Mouse (Mus musculus): ENCODE measurements around the gene Hip1.
A peak's percentile ranks its signal among the peaks of the same experiment; 100 is the strongest.
"Not testable (repeated sequence)": the region's sequence is repeated elsewhere in the genome, so short reads cannot be mapped to it uniquely, and the experiment has no call there.

Hip1 gene

DNA sequence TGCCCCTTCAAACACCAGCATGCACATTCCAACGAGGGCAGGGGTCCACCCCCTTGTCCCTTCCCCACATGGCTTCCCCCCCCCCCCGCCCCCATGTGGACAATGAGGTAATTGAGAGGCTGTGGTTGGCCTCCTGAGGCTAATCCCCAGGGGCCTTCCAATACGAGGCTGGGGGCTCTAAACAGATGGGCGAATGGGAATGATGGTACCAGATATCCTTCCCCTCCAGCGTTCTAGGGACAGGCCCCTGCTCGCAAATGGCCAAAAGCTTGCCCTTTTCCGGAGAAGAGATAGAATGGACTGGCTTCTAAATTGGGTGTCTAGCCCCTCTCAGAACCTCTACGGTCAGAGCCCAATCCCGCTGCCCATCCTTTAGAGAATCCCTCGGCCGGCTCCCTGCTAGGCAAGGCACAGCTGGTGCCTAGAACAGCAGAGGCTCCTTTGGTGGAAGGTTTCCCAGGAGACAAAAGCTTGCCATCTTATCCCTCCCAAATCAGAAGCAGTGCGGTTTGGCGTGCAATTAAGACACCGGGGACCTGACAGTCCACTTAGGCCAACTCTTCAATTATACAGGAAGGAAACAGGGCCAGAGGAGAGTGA, 55.1 kb downstream of the Hip1 start:
- no peak for DNase-seq

DNA sequence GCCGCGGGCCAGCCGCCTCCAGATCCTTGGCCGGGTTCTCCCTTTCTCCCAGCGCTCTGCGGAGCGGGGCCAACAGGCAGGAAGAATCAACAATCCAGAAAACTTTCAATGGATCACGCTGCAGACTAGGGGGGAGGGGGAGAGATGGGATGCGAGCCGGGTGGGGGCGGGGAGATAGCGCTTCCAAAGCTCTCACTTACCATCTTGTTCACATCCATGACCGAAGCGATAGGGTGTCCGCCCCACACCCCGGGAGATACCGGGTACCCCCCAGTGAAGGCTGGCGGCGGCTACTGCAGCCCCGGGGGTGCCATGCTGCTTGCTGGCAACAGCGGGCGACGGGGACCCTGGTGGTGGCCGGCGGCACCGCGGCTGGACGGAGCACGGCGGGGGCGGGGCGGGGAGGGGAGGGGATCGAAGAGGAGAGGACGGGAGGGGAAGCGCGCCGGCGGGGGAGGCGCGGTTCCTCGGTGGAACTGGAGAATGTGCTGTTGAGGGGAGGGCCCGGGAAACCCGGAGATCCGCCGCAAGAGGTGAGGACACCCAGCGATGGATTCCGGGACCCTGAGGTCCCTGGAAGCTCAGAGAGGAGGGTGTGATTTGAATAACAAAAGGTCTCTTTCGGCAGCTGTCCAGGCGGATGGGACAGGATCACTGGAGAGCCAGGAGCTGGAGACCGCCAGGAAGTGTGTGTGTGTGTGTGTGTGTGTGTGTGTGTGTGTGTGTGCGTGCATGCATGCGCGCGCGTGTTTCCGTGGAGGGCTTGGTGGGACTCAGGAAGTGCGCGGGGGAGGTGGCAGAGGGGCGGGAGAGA, 55.8 kb downstream of the Hip1 start:
- DNase-seq = peak; percentile 40 to 42

DNA sequence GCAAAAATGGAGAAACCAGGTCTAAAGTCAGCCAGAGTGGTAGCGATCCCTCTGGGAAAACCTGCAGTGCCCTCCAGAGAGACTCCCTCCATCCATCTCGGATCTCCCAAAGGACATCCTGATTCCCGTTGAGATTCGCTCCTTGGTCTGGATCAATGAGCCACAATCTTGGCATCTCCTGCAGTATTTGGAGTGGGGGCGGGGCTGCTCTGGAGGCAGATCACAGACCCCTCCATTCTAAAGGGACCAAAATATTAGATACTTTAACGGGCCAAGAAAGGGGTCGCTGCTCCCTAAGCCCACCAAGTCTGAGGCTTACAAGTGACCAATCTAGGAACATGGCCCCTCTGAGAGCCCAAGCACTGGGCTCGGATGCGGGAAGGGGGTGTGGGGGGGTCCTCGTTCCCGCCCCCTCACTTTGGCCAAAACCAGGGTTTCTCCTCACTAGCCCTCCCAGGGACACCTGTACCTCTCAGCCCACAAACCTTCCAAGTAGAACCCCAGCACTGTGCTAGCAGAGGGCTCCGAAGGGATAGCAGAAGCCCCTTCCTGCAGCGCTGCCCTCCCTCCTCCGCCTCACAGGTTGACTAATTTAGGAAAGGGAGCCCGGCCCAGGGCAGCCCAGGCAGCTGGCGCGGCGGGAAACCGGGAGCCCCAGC, 56.6 kb downstream of the Hip1 start:
- DNase-seq = no peak

DNA sequence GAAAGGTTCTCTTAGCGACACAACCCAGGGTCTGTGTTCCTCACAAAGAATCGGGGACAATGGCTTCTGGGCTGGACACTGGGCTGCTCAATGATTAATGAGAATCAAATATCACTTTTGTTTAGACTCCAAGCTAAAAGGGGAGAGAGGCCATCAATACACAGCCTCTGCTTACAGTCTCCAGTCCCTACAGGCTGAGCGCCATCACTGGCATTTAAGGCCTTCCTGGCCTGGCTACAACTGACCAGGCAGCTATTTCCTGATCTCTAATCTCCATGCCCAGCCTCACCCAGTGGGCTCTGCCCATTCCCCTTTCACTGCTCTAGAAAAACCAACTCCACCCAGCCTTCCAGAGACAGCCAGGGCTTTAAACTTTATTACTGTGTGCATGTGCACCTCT, 59.6 kb downstream of the Hip1 start:
- no peak for DNase-seq

DNA sequence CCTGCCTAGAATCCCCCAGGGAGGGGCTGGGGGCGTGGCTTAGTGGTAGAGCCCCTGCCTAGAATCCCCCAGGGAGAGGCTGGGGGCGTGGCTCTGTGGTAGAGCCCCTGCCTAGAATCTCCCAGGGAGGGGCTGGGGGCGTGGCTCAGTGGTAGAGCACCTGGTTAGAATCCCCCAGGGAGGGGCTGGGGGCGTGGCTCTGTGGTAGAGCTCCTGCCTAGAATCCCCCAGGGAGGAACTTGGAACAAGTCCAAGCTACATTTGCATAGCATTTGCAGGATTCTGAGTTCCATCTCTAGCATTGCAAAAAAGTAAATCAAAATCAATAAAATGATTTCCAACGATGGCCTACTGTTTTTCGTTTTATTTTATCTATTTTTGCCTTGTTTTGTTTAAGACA, 61.1 kb downstream of the Hip1 start:
- not testable (repeated sequence) for DNase-seq

DNA sequence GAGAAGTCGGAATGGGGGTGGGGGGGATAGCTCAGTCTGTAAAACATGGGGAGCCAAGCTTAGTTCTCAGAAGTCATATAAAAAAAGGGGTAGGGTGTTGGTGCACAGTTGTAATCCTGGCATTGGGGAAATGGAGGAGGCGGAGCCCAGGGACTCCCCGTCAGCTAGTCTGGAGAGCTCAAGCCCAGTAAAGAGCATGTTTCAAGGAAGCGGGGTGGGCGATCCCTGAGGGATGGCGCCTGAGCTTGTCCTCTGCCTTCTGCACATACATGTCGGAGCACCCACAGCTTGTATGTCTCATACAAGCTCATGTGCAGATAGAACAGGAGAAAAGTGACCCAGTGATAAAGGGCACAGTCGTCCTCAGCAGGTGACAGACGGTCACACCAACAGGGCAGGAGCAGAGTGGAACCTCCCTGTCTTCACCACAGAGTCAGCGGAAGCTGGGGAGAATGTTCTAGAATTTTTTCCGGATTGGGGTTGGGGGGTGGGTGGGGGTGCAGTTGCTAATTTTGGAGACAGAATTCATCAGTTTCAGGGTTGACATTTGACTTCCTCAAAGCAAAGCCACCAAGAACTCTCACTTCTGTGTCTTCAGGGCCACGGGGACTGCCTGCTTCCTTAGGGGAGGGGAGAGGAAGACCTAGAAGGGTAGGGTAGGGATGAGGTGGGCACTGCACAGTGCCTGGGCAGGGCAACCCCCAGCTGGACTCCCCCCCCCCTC, 65.9 kb downstream of the Hip1 start:
- no peak for DNase-seq

DNA sequence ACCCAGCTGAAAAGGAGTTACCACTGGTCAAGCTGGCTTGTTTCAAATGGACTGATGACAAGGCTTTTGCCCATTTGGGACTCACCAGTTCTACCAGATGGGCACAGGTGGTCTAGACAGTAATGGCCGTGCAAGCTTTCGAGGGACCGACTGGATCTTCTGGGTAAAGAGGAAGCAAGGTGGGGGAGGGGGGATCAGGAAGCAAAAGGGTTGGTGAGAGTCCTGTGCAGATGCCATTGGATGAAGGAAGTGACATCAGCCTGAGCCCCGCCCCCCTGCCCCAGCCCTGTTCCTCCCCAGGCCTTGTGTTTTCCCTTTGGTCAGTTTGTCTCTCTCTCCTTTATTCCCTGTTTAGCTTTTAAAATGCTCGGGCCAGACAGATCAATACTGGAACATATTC, 68.7 kb downstream of the Hip1 start:
- no peak for DNase-seq

DNA sequence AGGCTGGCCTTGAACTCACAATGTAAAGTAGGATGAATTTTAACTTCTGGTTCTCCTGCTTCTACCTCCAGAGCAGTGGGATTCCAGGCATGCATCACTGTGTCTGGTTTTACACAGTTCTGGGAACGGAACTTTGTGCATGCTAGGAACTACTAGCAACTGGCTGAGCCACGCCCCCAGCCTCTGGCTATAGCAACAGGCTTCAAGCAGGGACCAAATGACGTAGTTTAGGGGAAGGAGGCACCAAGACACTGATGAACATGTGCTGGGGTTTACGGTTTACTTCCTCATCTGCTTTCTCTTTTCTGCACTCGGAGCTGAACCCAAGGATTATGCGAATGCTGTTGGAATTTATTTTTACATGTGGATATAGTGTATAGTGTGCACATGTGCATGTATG, 72.5 kb downstream of the Hip1 start:
- DNase-seq = no peak

DNA sequence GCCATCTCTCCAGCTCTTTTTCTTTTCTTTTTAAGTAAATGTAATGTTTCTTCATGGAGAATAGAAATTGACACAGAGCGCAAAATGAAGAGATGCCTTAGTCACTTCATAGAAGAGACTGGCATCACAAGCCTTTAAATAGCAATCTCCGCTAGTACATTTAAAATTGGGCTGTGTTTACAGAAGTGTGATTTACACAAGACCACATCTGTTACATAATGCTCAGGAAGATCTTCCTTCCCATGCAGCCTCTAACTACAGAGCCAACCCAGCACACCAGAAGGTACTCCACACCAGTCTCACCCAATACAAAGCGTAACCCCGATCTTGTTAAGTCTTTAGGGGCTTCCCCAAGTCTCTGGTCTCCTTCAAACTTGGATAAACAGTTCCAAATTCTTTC, 73.2 kb downstream of the Hip1 start:
- DNase-seq = no peak

DNA sequence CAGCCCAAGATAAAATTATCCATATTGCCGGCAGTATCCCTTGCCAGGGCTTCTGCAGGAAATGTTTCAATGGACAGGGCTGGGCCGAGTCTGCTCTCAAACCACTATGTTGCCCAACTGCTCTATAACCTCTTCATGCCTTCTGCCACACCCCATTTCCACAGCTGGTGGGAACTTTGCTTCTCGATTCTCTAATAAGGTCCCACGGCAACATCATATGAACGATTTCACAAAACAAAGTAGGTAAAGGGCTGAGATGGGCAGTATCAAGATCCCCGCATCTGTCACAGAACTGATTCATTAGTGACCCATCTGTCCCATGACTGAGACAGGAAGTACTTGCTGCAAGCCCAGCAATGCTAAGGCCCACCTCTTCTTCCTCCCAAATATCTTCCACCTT, 76.6 kb downstream of the Hip1 start:
- no peak for DNase-seq

DNA sequence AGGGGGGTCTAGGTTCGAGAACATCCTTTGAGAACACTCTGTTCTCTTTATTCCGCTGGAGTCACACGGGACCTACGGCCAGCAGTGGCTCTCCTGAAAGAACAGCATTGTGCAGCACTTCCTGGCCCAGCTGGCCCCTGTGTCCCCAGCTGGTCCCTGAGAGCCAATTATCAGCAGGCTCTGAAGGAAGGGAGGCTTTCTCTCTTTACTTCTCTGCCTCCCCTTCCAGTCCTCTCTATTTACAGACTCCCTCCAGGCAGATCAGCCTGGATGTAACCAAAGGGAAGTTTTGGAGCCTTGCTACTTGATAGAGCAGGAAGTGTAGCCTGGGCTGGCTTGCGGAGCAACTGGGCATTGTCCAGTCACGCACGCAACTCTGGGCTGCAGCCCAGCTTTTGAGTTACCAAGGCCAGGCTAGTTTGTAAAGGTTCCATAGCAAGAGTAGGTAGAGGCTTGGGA, 79.1 kb downstream of the Hip1 start:
- DNase-seq = peak; percentile 24 to 43

DNA sequence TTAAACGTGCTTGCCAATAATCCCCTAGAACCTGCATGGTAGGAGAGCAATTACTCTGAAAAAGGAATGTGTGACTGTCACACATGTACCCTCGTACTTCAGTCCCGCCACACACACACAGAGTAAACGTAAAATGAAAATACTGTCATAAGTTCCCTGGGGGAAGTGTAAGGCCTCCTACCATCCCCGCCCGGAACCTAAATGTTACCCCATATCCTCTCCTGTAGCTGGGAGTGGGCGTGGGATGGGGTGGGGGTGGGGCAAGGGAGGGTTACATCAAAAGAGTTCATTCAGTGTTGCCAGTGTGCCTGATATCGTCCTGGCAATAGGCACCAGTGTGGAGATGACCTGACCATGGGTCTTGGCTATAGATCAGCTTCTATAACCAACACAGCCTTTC, 81.5 kb downstream of the Hip1 start:
- no peak for DNase-seq

DNA sequence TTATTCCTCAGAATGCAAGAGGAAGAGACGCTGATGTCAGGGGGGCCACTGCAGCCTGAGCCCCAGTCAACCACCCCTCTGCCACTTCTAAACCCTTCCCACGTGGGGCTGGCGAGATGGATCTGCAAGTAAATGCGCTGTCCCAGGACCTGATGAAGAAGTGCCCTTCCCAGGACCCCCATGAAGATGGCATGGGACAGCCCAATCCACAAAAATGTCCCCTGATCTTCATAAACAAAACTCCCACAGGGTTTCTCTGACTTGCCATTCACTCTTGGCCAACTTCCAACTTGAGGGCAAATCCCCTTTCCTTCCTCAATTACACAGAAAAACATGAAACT, 84.1 kb downstream of the Hip1 start:
- DNase-seq = no peak

DNA sequence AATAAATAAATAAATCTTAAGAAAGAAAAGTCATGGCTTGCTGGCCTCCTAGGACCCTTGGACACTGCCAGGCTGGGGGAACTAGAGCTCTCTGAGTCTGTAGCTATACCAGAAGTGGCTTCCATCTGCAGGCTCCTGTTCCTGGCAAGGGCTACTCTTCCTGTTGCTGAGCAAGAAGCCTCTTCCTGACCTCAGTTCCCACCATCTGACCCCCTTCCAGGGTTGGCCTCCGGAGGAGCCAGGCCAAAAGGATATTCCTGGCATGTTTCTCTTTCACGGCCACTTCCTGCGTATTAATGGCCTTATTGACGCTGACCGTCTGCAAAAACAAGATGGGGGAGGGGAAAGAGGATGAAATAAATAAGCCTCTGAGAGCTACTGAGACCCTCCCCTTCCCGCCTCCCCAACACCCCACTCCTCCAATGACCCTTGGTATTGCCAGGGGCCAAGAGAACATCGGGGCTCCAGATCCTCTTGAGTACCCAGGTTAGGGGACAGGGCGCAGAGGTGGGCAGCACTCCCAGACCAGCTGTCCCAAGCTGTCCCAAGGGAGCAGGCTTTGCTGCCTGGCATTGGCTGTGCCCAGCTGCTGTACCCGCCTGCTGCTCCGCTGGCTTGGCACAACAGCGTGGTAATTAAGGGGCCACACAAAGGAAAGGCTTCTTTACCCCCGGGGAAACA, 84.6 kb downstream of the Hip1 start:
- peak; percentile 12 to 21 for DNase-seq

DNA sequence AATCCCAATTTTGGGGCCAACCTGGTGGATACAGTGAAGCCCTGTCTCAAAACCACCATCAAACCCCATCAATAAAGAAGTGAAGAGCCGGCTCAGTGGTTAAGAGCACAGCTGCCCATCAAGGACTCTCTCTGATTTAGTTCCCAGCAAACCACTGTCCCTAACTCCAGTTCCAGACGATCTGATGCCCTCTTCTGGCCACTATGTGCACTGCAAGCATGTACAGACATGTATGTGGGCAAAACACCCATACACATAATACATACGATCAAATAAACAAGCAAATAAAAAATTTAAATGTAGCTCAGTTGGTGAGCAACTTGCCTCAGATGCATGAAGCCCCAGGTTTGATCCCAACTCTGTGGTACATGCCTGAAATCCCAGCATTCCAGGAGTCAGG, 85.4 kb downstream of the Hip1 start:
- DNase-seq = peak in 1 of 2 experiments; percentile 22

DNA sequence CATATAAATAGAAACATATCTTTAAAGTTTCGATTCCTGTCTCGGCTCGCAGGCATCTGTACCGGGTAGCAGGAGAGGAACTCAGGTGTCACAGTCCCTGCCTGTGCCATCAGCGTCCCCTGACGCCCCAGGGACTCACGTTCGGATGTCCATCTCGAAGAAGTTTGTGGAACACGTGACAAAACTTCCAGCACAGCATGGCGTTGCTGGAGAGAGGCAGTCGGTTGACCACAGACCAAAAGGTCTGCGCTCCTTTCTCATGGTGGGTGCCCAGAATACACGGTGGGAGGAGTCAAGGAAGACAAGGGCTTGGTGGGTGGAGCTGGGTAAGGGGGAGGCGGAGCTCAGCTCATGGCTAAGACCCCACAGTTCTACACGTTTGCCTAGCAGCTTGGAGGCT, 87.0 kb downstream of the Hip1 start:
- no peak for DNase-seq

DNA sequence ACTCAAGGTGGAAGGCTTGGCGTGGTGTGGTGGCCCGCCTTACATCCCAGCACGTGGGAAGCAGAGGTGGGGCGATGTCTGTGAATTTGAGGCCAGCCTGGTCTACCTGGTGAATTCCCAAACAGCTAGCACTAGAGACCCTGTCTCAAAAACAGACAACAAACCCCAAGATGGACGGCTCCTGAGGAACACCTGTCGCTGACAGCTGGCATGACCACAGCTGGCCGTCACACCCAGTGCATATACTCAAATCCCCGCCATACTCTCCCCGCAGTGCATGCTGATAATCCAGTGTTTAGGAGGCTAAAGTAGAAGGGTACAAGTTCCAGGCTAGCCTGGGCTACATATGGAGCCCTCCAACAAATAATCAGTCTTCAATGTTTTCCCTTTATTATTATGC, 88.4 kb downstream of the Hip1 start:
- no peak for DNase-seq

DNA sequence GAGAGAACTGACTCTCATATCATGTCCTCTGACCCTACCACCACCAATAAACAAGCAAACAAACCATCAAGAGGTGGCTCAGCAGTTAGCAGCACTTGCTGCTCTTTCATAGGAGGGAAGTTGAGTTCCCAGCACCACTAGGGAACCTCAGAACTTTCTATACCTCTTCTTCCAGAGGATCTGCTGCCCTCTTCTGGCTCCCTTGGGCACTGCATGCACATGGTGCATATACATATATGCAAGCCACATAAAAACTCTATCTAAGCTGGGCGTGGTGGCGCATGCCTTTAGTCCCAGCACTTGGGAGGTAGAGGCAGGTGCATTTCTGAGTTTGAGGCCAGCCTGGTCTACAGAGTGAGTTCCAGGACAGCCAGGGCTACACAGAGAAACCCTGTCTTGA, 90.7 kb downstream of the Hip1 start:
- DNase-seq = no peak

DNA sequence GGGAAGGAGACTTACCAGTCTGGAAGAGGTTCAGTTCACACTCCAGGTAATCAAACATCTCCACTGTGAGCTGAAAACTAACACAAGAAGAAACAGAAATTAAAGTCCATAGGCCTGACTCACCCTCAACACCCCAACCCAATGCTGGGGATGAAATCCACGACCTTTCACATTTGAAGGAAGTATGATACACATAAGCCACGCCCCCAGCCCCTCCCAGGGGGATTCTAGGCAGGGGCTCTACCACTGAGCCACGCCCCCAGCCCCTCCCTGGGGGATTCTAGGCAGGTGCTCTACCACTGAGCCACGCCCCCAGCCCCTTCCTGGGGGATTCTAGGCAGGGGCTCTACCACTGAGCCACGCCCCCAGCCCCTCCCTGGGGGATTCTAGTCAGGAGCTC, 93.4 kb downstream of the Hip1 start:
- not testable (repeated sequence) for DNase-seq

DNA sequence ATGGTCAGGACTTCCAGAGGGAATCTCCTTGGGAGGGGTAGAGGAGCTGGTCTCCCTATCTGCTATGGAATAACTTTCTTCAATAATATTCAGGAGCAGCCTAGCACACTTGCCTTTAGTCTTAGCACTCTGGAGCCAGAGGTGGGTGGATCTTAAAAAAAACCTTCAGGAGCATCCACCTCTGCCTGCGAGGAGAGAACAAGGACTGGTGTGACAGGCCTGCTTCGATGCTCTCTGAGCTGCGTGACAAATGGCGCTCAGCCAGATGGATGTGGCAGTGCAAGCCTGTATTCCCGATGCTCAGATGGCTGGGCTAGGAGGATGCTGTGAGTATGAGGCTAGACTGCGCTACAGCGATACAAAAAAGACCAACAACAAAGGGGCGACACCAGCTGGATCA, 93.8 kb downstream of the Hip1 start:
- no peak for DNase-seq

DNA sequence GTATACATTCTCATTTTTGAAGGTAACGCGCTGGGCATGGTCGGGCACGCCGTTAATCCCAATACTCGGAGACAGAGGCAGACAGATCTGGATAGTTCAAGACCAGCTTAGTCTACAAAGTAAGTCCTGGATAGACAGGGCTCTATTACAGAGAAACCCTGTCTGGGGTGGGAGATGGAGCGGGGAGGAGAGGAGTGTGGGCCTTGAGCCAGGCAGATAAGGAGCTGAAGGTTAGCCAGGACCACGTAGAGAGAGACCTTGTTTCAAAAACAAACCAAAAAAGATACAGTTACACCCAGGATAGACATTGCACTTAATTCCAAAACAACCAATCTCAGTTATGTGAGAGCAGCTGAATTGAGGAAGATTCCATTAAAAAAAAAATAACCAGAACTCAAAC, 99.2 kb downstream of the Hip1 start:
- no peak for DNase-seq

DNA sequence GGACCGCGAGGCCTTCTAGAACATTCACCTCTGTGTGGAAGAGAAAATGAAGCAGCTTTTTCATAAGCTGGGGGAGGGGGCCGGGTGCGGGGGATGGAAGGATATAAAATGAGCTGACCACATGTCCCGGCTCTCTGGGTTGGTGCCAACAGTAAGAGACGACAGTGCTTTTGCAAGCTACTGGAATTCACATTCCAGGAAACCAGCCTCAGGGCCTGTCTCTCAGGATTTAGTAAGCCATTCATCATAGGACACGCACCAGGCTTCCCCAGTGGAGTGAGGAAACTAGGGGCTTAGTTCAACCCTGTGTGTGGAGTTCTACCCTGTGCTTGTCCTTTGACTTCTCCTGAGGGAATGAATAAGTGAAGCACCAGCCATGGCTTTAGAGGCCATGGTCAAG, 102.5 kb downstream of the Hip1 start:
- DNase-seq = no peak

DNA sequence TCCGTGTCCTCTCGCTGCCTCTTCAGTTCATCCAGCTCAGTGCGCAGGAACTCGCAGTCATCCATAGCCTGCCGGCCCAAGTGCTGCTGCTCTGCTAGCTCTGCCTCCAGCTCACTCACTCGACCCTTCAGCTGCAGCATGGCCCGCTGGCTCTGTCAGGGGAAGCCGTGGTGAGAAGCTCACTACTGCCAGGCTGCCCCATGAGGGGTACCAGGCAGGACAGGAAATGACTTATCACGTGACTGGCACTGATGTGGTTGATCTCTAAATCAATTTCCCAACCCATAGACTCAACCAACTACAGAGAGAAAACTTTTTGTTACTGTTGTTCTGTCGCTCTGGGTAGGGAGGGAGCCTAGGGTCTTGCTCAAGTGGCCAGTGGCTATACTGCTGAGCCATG, 109.9 kb downstream of the Hip1 start:
- no peak for DNase-seq

All from cerebellum, postnatal 36 days (tissue).